Mouse (Mus musculus): Measurements from ENCODE around the gene Hmgb1.

The Hmgb1 gene

DNA sequence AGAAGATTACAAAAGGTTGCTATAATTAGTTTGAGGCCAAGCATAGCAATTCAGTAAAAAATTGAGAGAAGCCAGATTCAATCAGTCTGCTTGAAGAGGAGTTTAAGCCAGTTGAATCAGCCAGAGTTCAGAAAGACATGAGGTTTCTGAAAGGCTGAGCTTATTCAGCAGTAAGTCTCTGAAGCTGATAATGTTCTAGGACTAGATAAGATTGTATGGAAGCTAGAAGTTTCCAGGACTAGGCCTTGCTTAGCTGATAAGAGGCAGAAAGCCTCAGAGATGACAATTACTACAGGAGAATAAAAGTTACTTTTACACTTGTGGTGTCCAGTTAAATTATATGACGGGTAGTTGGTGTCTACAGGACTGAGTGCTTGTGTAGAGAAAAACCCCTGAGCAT is 5.9 kb upstream of the Hmgb1 start:
- in situ Hi-C loops (cut with MboI; ENCODE audit: low sequenced_read_pairs): no loop called here

- in situ Hi-C loops (cut with MboI; ENCODE audit: low sequenced_read_pairs): loop anchor here (10.0 kb wide), 1 partner anchor 111 kb away; no protein-coding TSS in a partner anchor
Measured at GRCm38 (mm10) chr5:149185806-149186205, 1.5 kb upstream of the Hmgb1 start.

GRCm38 (mm10) chr5:149184844-149185186 is 526 bp upstream of the Hmgb1 start:
- in situ Hi-C loops (cut with MboI; ENCODE audit: low sequenced_read_pairs): loop anchor here (10.0 kb wide), 1 partner anchor 110 kb away; no protein-coding TSS in a partner anchor

GRCm38 (mm10) chr5:149183721-149184103 is 577 bp downstream of the Hmgb1 start:
- in situ Hi-C loops (cut with MboI; ENCODE audit: low sequenced_read_pairs): loop anchor here (10.0 kb wide), 1 partner anchor 109 kb away; no protein-coding TSS in a partner anchor

GRCm38 (mm10) chr5:149183122-149183521 is 1.2 kb downstream of the Hmgb1 start:
- in situ Hi-C loops (cut with MboI; ENCODE audit: low sequenced_read_pairs): loop anchor here (10.0 kb wide), 1 partner anchor 108 kb away; no protein-coding TSS in a partner anchor

DNA sequence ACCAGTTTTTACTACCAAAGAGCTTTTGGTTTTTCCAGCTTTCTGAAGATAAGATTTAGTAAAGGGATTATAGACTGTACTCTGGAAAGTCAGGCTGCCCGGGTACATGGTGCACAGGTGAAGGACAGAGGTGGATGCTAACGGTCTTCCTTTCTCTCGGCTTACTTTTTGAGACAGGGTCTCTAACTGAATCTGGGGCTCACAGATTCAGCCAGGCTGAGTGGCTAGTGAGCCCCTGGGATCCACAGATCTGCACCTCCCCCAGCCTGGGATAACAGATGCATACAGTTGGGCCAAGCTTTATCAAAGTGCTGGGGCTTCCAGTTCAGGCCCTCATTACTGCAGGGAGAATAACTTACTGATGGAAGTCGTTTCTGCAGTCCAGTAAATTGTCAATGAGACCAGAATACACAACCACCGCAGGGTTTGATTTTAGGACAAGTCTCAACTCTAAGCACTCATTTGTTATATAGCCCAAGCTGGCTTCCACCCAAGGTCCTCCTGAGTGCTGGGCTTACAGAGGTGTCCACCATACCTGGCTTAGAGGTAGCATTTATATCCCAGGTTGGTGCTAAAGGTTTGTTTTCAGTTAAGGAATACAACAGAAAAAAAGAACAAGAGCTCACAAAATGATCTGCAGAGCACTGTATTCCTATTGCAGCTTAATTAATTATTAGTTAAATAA is 2.0 kb downstream of the Hmgb1 start:
- in situ Hi-C loops (cut with MboI; ENCODE audit: low sequenced_read_pairs): loop anchor here (10.0 kb wide), 1 partner anchor 108 kb away; no protein-coding TSS in a partner anchor

DNA sequence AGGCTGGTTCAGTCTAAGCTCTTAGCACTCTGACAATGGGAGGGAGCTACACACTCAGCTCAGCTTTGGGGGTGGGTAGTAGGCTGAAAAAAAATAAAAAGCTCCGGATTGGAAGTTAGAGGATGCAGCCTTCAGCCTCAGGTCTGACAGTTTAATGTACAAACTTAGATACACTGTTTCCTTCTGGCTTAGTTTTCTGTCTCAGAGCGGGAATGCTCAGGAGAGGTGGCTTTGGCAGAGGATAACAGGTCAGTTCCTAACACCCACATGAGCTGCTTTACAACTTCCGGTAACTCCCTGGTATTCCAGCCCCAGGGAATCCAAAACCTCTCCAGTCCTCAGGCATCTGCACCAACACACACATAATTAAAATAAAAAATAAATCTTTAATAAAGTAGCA is 4.5 kb downstream of the Hmgb1 start:
- in situ Hi-C loops (cut with MboI; ENCODE audit: low sequenced_read_pairs): loop anchor here (10.0 kb wide), 1 partner anchor 105 kb away; no protein-coding TSS in a partner anchor

- in situ Hi-C loops (cut with MboI; ENCODE audit: low sequenced_read_pairs): no loop called here
Measured at GRCm38 (mm10) chr5:149178095-149178494, 6.2 kb downstream of the Hmgb1 start.

DNA sequence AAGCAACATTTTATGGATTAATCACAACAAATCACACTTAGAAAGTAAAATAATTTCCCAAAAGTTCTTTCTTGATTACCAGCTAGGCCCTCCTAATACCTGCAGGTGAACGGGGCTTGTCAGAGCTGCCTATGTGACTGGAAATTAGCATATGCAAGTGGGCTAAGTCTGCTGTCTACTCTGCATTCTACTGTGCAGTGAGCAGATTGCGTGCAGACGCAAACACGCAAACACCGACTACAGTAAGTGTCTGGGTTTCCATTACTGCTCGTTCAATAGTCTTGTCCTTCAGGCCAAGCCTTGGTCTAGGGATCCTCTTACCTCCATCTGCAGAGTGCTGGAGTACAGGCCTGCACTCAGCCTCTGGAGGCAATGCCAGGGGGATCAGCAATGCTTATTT is 8.6 kb downstream of the Hmgb1 start:
- in situ Hi-C loops (cut with MboI; ENCODE audit: low sequenced_read_pairs): no loop called here

GRCm38 (mm10) chr5:149174527-149174926 is 9.8 kb downstream of the Hmgb1 start:
- in situ Hi-C loops (cut with MboI; ENCODE audit: low sequenced_read_pairs): no loop called here

GRCm38 (mm10) chr5:149172246-149172645 is 12.0 kb downstream of the Hmgb1 start:
- in situ Hi-C loops (cut with MboI; ENCODE audit: low sequenced_read_pairs): no loop called here

GRCm38 (mm10) chr5:149170841-149171588 is 13.3 kb downstream of the Hmgb1 start:
- in situ Hi-C loops (cut with MboI; ENCODE audit: low sequenced_read_pairs): no loop called here

GRCm38 (mm10) chr5:149168816-149169215 is 15.5 kb downstream of the Hmgb1 start:
- in situ Hi-C loops (cut with MboI; ENCODE audit: low sequenced_read_pairs): no loop called here

- in situ Hi-C loops (cut with MboI; ENCODE audit: low sequenced_read_pairs): no loop called here
Measured at GRCm38 (mm10) chr5:149168051-149168450, 16.2 kb downstream of the Hmgb1 start.

DNA sequence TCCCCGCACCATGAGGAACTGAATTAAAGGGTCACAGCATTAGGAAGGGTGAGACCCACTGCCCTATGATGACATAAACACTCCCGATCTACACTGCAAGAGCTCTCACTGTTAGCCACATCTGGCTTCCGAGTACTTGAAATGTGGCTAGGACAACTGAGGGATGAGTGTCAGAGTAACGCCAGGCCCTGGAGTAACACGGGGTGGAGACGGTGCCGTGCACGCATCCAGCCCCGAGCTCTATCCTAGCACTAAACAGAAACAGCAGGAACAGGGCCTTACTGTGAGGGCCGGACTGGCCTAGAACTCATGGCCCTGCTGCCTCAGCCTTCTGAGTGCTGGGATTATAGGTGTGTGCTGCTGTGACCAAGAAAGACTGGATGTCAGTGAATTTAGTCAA is 18.3 kb downstream of the Hmgb1 start:
- in situ Hi-C loops (cut with MboI; ENCODE audit: low sequenced_read_pairs): no loop called here

- in situ Hi-C loops (cut with MboI; ENCODE audit: low sequenced_read_pairs): no loop called here
Measured at GRCm38 (mm10) chr5:149164881-149165280, 19.4 kb downstream of the Hmgb1 start.

- in situ Hi-C loops (cut with MboI; ENCODE audit: low sequenced_read_pairs): no loop called here
Measured at GRCm38 (mm10) chr5:149162890-149163289, 21.4 kb downstream of the Hmgb1 start.

DNA sequence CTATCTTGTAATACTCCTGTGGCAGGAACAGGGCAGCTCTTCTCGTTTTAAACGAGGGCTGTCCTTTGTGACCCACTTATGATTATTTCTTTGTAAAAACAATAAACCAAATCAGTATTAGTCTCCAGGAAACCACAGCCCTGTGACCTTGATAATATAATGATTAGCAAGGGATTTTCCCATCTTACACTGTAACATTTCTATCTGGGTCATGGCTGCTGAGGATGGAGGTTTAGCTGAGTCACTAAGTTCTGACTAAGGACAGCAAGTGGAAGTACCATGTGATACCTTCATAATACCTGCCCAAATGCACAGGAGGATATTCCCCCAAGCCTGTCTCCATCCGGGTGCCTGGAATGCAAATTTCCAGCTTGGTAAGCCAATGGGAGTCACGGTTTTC is 23.8 kb downstream of the Hmgb1 start:
- in situ Hi-C loops (cut with MboI; ENCODE audit: low sequenced_read_pairs): no loop called here

- in situ Hi-C loops (cut with MboI; ENCODE audit: low sequenced_read_pairs): no loop called here
Measured at GRCm38 (mm10) chr5:149159021-149159420, 25.3 kb downstream of the Hmgb1 start.

GRCm38 (mm10) chr5:149156886-149157563 is 27.3 kb downstream of the Hmgb1 start:
- in situ Hi-C loops (cut with MboI; ENCODE audit: low sequenced_read_pairs): no loop called here

DNA sequence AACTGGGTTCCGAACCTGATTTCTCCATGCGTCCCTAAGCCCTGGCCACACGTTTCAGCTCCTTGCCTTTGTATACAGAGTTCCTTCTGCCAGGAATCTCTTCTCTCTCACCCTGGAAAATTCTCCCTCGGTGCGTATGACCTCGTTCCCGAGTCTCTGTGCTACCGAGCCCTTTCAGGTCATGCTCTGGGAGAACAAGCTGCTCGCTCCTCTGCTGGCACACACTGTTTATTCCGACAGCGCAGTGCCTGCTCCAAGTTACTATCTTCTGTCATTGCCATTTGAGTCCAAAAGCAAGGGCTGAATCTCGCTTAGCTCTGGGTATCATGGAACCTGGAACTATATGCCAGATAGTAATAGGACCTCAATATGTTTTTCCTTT is 31.5 kb downstream of the Hmgb1 start:
- in situ Hi-C loops (cut with MboI; ENCODE audit: low sequenced_read_pairs): no loop called here

Measured in CH12F3 (cell line).